Mouse (Mus musculus): ENCODE measurements around the gene Ptprn2. TPM values are rescaled to one million over a fixed set of nuclear protein-coding genes. Genes with fewer than 3 reads are reported as not detected.

Ptprn2 gene
- polyA plus RNA-seq, 1 experiment, result 0.95 TPM

GRCm38 (mm10) chr12:117054925-117055570, 569.5 kb downstream of the Ptprn2 start:
- WGBS, result 82% methylated on average over 10 of the region's 10 CpGs
- Histone ChIP-seq H3K4me3 (replicated peaks; ENCODE audit: extremely low read depth, low read depth, low read length) (no peak overlapping the region), H3K4me1 (ENCODE audit: control insufficient read depth, insufficient read depth, low read length) (no peaks in the 10 kb centered on the region)
- DNase-seq, result no peak
- TF ChIP-seq CTCF (IDR thresholded peaks at IDR 0.05; ENCODE audit: insufficient read depth, low read length) (no peak), POLR2A (IDR thresholded peaks at IDR 0.05; ENCODE audit: borderline replicate concordance, extremely low read depth, low read depth, low read length) (no peak)

GRCm38 (mm10) chr12:117058184-117058958, 572.9 kb downstream of the Ptprn2 start:
- Histone ChIP-seq H3K4me1 (ENCODE audit: control insufficient read depth, insufficient read depth, low read length) (no peaks in the 10 kb centered on the region), H3K4me3 (replicated peaks; ENCODE audit: extremely low read depth, low read depth, low read length) (no peak overlapping the region)
- no peak for DNase-seq
- 76% methylated on average over 6 of the region's 6 CpGs for WGBS
- no peak for TF ChIP-seq CTCF (IDR thresholded peaks at IDR 0.05; ENCODE audit: insufficient read depth, low read length)
- TF ChIP-seq POLR2A (IDR thresholded peaks at IDR 0.05; ENCODE audit: borderline replicate concordance, extremely low read depth, low read depth, low read length), result no peak

- 77% methylated on average over 7 of the region's 7 CpGs for WGBS
- no peaks in the 10 kb centered on the region for H3K4me1 ChIP-seq (ENCODE audit: control insufficient read depth, insufficient read depth, low read length)
- TF ChIP-seq CTCF (IDR thresholded peaks at IDR 0.05; ENCODE audit: insufficient read depth, low read length) (no peak), POLR2A (IDR thresholded peaks at IDR 0.05; ENCODE audit: borderline replicate concordance, extremely low read depth, low read depth, low read length) (no peak)
- DNase-seq, result no peak
- no peak overlapping the region for H3K4me3 ChIP-seq (replicated peaks; ENCODE audit: extremely low read depth, low read depth, low read length)
Observed at GRCm38 (mm10) chr12:117058975-117059374, 573.5 kb downstream of the Ptprn2 start.

- 50% methylated on average over 7 of the region's 7 CpGs for WGBS
- TF ChIP-seq CTCF (IDR thresholded peaks at IDR 0.05; ENCODE audit: insufficient read depth, low read length), result no peak
- TF ChIP-seq POLR2A (IDR thresholded peaks at IDR 0.05; ENCODE audit: borderline replicate concordance, extremely low read depth, low read depth, low read length), result no peak
- DNase-seq, result no peak
- no peaks in the 10 kb centered on the region for H3K4me1 ChIP-seq (ENCODE audit: control insufficient read depth, insufficient read depth, low read length)
- H3K4me3 ChIP-seq (replicated peaks; ENCODE audit: extremely low read depth, low read depth, low read length), result no peak overlapping the region
Observed at GRCm38 (mm10) chr12:117077664-117078063, 592.1 kb downstream of the Ptprn2 start.

- no peak overlapping the region for H3K4me3 ChIP-seq (replicated peaks; ENCODE audit: extremely low read depth, low read depth, low read length)
- WGBS, result 84% methylated on average over 5 of the region's 5 CpGs
- no peak for DNase-seq
- TF ChIP-seq POLR2A (IDR thresholded peaks at IDR 0.05; ENCODE audit: borderline replicate concordance, extremely low read depth, low read depth, low read length) (no peak), CTCF (IDR thresholded peaks at IDR 0.05; ENCODE audit: insufficient read depth, low read length) (no peak)
- no peaks in the 10 kb centered on the region for H3K4me1 ChIP-seq (ENCODE audit: control insufficient read depth, insufficient read depth, low read length)
Observed at GRCm38 (mm10) chr12:117078945-117079344, 593.4 kb downstream of the Ptprn2 start.

GRCm38 (mm10) chr12:117079724-117080123, 594.2 kb downstream of the Ptprn2 start:
- no peak for DNase-seq
- TF ChIP-seq POLR2A (IDR thresholded peaks at IDR 0.05; ENCODE audit: borderline replicate concordance, extremely low read depth, low read depth, low read length) (no peak), CTCF (IDR thresholded peaks at IDR 0.05; ENCODE audit: insufficient read depth, low read length) (no peak)
- no peaks in the 10 kb centered on the region for H3K4me1 ChIP-seq (ENCODE audit: control insufficient read depth, insufficient read depth, low read length)
- no peak overlapping the region for H3K4me3 ChIP-seq (replicated peaks; ENCODE audit: extremely low read depth, low read depth, low read length)
- WGBS, result 50% methylated on average over 2 of the region's 2 CpGs

- DNase-seq, result no peak
- 78% methylated on average over 3 of the region's 3 CpGs for WGBS
- Histone ChIP-seq H3K4me3 (replicated peaks; ENCODE audit: extremely low read depth, low read depth, low read length) (no peak overlapping the region), H3K4me1 (ENCODE audit: control insufficient read depth, insufficient read depth, low read length) (no peaks in the 10 kb centered on the region; the same call in 1 of the 2 replicates)
- TF ChIP-seq CTCF (IDR thresholded peaks at IDR 0.05; ENCODE audit: insufficient read depth, low read length) (no peak), POLR2A (IDR thresholded peaks at IDR 0.05; ENCODE audit: borderline replicate concordance, extremely low read depth, low read depth, low read length) (no peak)
Observed at GRCm38 (mm10) chr12:117083856-117084701, 598.6 kb downstream of the Ptprn2 start.

DNA sequence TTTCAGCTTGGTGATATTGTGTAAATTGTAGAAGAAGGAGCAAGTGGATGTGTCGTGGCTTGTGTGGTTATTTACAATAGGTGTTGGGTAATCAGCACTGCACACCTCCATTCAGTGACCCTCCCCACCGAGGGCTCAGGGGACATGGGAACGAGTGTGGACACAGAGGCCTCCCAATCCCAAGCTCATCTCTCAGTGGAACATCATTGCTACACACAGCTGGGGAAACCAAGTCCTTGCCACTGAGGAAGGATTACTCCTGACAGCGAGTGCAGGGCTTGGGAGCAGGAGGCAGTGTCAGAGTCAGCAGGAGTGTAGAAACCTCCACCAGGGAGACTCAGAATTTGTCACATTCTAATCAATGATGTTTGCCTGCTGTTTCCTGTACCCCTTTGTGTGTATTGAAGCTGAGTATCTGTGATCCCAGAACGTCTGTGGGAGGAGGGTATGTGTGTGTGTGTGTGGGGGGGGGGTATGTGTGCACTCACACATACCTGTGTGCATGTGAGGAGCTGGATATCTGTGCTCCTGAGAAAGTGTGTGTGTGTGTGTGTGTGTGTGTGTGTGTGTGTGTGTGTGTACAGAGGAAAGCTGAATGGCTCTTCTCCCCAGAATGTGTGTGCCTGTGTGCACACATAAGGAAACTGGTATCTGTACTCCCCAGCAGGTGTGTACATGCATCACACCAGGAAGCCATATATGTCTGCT, 599.3 kb downstream of the Ptprn2 start:
- TF ChIP-seq POLR2A (IDR thresholded peaks at IDR 0.05; ENCODE audit: borderline replicate concordance, extremely low read depth, low read depth, low read length), result no peak
- TF ChIP-seq CTCF (IDR thresholded peaks at IDR 0.05; ENCODE audit: insufficient read depth, low read length), result no peak
- WGBS, result 44% methylated on average over 5 of the region's 5 CpGs
- no peaks in the 10 kb centered on the region; the same call in 1 of the 2 replicates for H3K4me1 ChIP-seq (ENCODE audit: control insufficient read depth, insufficient read depth, low read length)
- H3K4me3 ChIP-seq (replicated peaks; ENCODE audit: extremely low read depth, low read depth, low read length), result no peak overlapping the region
- DNase-seq, result no peak

Measured in lung, adult 2 months (tissue).